Mouse (Mus musculus): ENCODE results near the gene Mrpl48.

Gene Mrpl48

DNA sequence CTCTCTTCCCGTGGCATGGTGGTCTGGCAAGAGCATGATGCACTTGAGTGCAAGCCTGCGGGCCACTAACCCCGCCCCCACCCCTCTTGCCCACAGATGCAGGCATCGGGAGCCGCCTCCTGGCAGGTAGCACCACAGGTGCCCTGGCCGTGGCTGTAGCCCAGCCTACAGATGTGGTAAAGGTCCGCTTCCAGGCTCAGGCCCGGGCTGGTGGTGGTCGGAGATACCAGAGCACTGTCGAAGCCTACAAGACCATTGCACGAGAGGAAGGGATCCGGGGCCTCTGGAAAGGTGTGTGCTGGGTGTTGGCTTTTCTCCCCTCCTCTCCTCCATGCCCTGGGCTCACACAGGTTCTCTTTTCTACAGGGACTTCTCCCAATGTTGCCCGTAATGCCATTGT is 110.1 kb downstream of the Mrpl48 start:
- no peak for DNase-seq (ENCODE audit: low read depth in 1 of 2, low spot score in 2 of 2)

DNA sequence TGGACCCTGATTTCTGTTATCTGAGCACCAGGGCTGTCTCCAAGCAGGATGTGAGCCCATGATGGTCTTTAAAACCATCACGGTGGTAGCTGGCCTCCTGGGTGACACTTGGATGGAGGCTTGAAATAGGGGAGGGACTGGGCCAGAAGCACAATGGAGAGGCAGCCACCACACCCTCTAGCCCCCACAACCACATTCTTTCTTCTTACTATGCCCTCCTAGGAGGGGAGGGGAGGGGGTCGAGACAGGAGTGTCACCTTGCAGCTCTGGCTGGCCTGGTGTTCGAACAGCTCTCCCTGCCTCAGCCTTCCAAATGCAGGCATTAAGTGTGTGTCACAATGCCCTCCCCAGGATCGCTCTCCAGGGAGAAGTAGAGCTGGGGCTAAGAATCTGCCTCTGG is 110.7 kb downstream of the Mrpl48 start:
- no peak for DNase-seq (ENCODE audit: low read depth in 1 of 2, low spot score in 2 of 2)

DNA sequence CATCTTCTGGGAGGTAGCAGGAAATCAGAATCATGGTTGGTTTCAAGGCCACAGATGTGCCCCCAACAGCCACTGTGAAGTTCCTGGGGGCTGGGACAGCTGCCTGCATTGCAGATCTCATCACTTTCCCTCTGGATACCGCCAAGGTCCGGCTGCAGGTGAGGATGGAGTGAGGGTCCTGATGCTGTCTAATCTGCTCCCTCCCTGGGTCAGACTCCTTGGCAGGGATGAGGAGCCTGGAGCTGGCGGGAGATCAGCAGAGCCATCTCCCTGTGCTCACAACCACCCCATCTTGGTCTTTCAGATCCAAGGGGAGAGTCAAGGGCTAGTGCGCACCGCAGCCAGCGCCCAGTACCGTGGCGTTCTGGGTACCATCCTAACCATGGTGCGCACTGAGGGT is 111.3 kb downstream of the Mrpl48 start:
- DNase-seq (ENCODE audit: low read depth in 1 of 2, low spot score in 2 of 2) = no peak

DNA sequence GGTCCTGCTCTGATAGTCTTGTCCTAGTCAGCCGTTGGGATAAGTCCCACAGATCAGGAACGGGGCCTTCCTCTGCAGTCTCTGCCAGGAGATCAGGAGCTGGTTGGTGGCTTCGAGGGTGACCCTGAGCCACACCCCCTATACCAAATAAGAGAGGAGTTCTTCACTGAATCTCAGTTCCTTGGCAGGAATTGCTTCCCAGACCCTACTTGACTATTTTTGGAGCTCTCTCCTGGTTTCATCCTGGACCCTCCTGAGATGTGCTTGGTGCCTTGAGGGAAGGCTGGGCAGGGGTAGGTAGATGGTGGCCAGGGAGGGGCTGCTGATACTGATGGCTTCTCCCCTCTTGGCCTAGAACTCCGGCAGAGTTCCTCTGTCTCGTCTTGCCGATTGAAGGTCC is 111.7 kb downstream of the Mrpl48 start:
- no peak for DNase-seq (ENCODE audit: low read depth in 1 of 2, low spot score in 2 of 2)
